Mouse (Mus musculus) stomach, embryonic 15.5 days (tissue): ENCODE measurements around the gene Slc4a4. TPM values are rescaled to one million over a fixed set of nuclear protein-coding genes. Genes with fewer than 3 reads are reported as not detected.

Experiments used
- ATAC-seq: fragments of 200-750 bp; cut with Nextera tagmentation; 2 replicates; pipeline ENCODE4 v1.8.0; 2017; ENCODE audit warnings: low read depth, moderate number of reproducible peaks, moderate TSS enrichment; ENCODE audit not compliant: insufficient read depth, low FRiP score
- H3K27ac ChIP-seq: fragments of 300-500 bp; sonication (generic); 2 replicates; pipeline ENCODE4 v1.5.1; 2015; ENCODE audit warnings: mild to moderate bottlenecking, inconsistent platforms
- H3K27me3 ChIP-seq: fragments of 300-500 bp; sonication (generic); replicated peaks from 2 replicates; pipeline ENCODE4 v1.6.1; 2015; ENCODE audit warnings: inconsistent platforms
- H3K36me3 ChIP-seq: fragments of 300-500 bp; sonication (generic); 2 replicates; pipeline ENCODE4 v1.6.1; 2015; ENCODE audit warnings: inconsistent platforms
- H3K4me1 ChIP-seq: fragments of 300-500 bp; sonication (generic); 2 replicates; pipeline ENCODE4 v1.6.1; 2015; ENCODE audit warnings: inconsistent platforms
- H3K4me2 ChIP-seq: fragments of 300-500 bp; sonication (generic); 2 replicates; pipeline ENCODE4 v1.6.1; 2015; ENCODE audit warnings: mild to moderate bottlenecking, inconsistent platforms
- H3K4me3 ChIP-seq: fragments of 300-500 bp; sonication (generic); replicated peaks from 2 replicates; pipeline ENCODE4 v1.5.1; 2015; ENCODE audit warnings: inconsistent platforms
- H3K9ac ChIP-seq: fragments of 300-500 bp; sonication (generic); 2 replicates; pipeline ENCODE4 v1.6.1; 2015; ENCODE audit warnings: inconsistent platforms
- H3K9me3 ChIP-seq: fragments of 300-500 bp; sonication (generic); 2 replicates; pipeline ENCODE4 v1.6.1; 2016; ENCODE audit warnings: inconsistent platforms
- WGBS: fragments of 180-500 bp; shearing (Covaris S2); methylation state at CpG from one replicate; pipeline ENCODE4 v1.1.7; 2015; 5-methylcytosine and 5-hydroxymethylcytosine counted together
- polyA plus RNA-seq: library from polyadenylated mRNA; unstranded; fragments of >200 nt; fragmentation: Nextera tagmentation; extraction: Ambion mirVana; gene quantifications from 2 replicates; pipeline ENCODE4 v1.2.1, GENCODE M21; 2015

Gene Slc4a4
- polyA plus RNA-seq, 1 experiment from 2014 or later: 4.3 TPM

DNA sequence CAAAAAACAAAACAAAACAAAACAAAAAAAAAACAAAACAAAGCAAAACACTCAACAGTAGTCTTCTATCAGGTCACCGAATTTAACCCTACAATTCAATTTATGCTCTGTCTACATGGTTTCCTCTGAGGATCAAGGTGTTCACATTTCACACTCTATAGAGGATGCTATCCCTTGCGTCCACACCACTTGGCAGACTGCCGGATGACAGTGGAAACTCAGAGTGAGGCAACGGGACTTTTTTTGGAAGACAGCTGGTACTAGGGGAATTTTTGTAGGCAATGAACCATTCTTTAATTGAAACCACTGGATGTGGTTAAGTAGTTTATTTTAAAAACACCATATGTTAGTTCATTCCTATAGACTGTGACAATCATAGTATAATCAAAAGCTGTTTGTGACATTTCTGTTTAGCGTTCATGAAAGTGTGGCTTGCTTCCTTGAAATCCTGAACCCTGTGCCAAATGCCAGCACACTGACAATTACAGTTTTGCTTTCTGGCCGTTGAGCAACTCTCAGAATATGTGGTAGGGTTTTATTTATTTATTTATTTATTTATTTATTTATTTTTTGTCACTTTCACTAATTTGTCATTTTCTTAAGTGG is 78.2 kb downstream of the Slc4a4 start:
- no peak overlapping the region for H3K27ac ChIP-seq
- ATAC-seq: no peak
- WGBS: 67% methylated on average over 6 of the region's 6 CpGs

DNA sequence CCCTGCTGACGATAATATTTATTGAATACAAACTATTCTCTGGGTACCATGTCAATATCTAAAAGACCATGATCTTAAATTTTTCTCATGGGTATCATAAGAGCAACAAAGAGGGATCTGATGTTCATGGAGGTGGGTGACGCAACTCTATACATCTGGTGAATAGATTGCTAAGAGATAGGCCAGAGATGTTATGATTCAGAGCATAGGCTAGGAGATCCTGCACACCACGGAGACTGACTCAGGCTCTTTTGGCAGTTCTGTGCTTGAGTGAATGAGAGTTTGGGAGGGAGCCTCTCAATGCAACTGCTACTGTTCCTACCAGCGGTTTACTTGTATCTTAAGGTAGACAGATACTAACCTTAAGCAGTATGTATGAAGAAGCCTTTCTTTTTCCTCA is 79.9 kb downstream of the Slc4a4 start:
- no peaks in the 10 kb centered on the region for H3K4me1 ChIP-seq
- WGBS: 82% methylated on average over 4 of the region's 4 CpGs

More for the DNA sequence above, 78.2 kb downstream of the Slc4a4 start:
- Histone ChIP-seq H3K9me3 (no peaks in the 10 kb centered on the region), H3K4me2 (no peak overlapping the region), H3K4me3 (no peak overlapping the region), H3K27me3 (no peaks in the 10 kb centered on the region), H3K36me3 (no peaks in the 10 kb centered on the region), H3K4me1 (no peaks in the 10 kb centered on the region), H3K9ac (no peak overlapping the region)

DNA sequence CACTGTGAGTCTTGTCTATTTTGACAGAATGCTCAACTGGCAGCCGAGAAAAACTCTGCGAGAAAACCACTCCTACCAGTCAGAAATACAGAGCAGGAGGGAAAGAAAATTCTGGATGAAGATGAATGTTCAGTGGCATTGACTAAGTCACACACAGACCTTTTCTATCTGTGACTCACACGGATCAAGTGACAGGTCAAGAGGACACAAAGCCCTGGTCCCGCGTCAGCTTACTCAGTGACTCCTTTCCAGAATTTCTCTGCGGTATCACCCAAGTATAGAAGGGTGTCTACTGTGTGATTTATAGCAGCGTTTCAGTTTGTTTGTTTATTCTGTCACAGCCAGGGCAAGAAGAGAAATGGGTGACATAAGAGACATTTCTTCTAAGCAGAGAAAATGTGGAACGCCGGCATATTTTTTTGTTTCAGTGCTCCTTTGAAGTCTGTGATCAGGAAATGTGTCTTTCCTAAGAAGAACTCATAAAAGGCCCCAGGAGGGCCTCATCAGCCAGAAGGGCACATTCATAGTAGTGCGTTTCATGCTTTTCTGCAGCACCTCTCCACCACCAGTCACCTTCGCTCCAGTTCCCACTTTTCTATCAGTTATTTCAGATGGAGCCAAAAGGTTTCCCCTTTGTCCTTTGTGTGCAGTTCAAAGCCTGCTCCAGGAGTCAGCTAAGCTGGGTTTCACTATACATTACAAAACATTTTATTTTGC is 82.5 kb downstream of the Slc4a4 start:
- H3K27me3 ChIP-seq: no peaks in the 10 kb centered on the region
- H3K4me2 ChIP-seq: no peak overlapping the region
- no peak overlapping the region for H3K27ac ChIP-seq
- no peak overlapping the region for H3K4me3 ChIP-seq
- WGBS: 29% methylated on average over 11 of the region's 11 CpGs
- H3K4me1 ChIP-seq: no peaks in the 10 kb centered on the region
- no peaks in the 10 kb centered on the region for H3K9me3 ChIP-seq
- H3K9ac ChIP-seq: no peak overlapping the region
- ATAC-seq: no peak
- no peaks in the 10 kb centered on the region for H3K36me3 ChIP-seq

More for the DNA sequence above, 79.9 kb downstream of the Slc4a4 start:
- Histone ChIP-seq H3K4me2 (no peak overlapping the region), H3K9ac (no peak overlapping the region), H3K27me3 (no peaks in the 10 kb centered on the region), H3K9me3 (no peaks in the 10 kb centered on the region), H3K4me3 (no peak overlapping the region), H3K27ac (no peak overlapping the region), H3K36me3 (no peaks in the 10 kb centered on the region)
- no peak for ATAC-seq

DNA sequence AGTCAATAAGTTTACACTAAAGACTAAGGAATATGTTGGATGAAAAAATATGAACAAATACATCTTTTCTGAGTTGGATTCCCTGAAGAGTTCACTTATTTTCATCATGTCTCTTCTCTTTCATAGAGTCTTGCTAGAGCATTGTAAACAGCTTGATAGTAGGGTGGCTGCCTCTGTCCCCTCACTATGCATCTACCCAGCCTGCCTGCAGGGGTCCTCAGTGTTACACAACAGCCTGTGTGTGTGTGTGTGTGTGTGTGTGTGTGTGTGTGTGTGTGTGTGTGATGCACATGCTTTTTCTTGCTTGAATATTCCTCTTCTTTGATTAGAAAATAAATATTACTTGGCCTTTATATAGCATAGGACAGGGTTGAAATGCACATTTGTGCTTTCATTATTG is 84.9 kb downstream of the Slc4a4 start:
- ATAC-seq: no peak
- Histone ChIP-seq H3K27me3 (no peaks in the 10 kb centered on the region), H3K27ac (no peak overlapping the region), H3K36me3 (no peaks in the 10 kb centered on the region), H3K4me3 (no peak overlapping the region), H3K4me2 (no peak overlapping the region), H3K9me3 (no peaks in the 10 kb centered on the region), H3K4me1 (no peaks in the 10 kb centered on the region), H3K9ac (no peak overlapping the region)

DNA sequence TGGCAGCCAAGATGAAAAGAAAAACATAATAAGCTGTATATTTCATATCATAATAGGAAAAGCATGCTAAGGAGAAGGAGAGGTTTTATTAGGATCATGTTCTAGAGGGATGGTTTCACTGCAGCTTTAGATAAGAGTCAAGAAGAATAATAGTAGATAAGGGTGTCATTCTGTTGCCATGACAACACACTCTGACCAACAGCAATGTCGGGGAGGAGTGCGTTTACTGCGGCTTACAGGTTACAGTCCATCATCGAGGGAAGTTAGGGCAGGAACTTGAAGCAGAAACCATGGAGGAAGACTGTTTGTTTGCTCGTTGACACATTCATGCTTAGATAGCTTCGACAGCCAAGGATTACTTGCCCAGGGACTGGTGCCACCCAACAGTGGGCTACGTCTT is 85.7 kb downstream of the Slc4a4 start:
- H3K9ac ChIP-seq: no peak overlapping the region
- ATAC-seq: no peak
- H3K36me3 ChIP-seq: no peaks in the 10 kb centered on the region
- no peak overlapping the region for H3K4me3 ChIP-seq
- H3K27ac ChIP-seq: no peak overlapping the region
- H3K4me1 ChIP-seq: no peaks in the 10 kb centered on the region
- no peak overlapping the region for H3K4me2 ChIP-seq
- H3K27me3 ChIP-seq: no peaks in the 10 kb centered on the region
- WGBS: 42% methylated on average over 7 of the region's 7 CpGs
- H3K9me3 ChIP-seq: no peaks in the 10 kb centered on the region

DNA sequence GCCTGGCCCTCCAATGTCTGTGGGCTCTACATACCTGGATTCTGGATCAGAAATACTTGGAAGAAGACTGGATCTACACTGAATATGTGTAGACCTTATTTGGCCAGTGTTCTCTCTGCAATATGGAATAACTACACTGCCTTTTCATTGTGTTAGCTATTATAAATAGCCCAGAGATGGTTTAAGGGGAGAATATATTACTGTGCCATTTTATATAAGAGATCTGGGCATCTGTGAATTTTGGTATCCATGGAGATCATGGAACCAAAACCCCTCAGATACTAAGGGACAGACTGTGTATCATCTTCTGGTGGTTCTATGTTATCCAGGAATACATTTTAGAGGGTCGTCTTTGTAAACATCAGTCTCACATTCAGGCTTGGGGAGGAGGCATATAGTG is 86.5 kb downstream of the Slc4a4 start:
- Histone ChIP-seq H3K27me3 (no peaks in the 10 kb centered on the region), H3K4me2 (no peak overlapping the region), H3K36me3 (no peaks in the 10 kb centered on the region), H3K9me3 (no peaks in the 10 kb centered on the region), H3K4me3 (no peak overlapping the region), H3K4me1 (no peaks in the 10 kb centered on the region), H3K9ac (no peak overlapping the region), H3K27ac (no peak overlapping the region)
- WGBS: 91% methylated on average over 1 of the region's 1 CpGs
- ATAC-seq: no peak

DNA sequence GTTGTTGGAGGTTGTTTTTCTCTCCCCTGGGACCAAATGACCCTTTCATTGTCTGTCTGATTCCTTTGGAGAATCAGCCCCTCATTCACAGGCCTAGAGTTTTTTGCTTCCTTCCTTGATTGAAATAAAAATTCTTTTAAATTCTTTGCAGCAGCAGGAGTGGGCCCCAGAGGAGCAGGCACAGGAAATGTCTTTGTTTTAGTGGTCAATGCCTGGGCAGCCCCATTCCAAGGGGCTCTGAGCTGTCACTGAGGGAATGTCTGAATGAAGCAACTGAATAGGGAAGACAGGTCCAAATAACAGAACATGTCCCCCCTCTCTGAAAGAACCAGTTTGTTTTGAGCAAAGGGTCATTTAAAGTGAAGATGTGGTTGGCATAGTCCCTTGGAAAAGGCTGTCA is 89.1 kb downstream of the Slc4a4 start:
- H3K9ac ChIP-seq: no peak overlapping the region
- no peaks in the 10 kb centered on the region for H3K9me3 ChIP-seq
- ATAC-seq: no peak

DNA sequence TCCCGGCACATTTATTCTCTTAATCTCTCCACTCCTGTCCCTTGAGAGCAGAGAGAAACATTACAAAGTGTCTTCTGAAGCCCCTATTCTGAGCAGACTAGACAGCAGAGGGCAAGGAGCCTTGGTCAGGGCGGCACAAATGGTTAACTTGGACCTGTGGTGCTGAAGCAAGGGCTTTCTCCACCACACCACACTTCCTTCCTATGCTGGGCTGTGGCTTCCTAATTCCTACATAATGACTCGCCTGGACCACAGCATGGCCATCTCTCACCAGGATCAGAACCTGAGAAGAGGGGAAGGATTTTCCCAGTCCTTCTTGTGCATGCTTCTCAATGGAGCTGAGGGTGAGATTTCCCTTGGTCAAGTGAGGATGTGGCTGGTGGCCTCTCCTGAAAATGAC is 89.8 kb downstream of the Slc4a4 start:
- 72% methylated on average over 3 of the region's 3 CpGs for WGBS
- no peaks in the 10 kb centered on the region for H3K4me1 ChIP-seq
- no peak overlapping the region for H3K4me2 ChIP-seq
- no peak for ATAC-seq
- no peaks in the 10 kb centered on the region for H3K27me3 ChIP-seq
- H3K9ac ChIP-seq: no peak overlapping the region
- H3K9me3 ChIP-seq: no peaks in the 10 kb centered on the region
- no peaks in the 10 kb centered on the region for H3K36me3 ChIP-seq
- no peak overlapping the region for H3K27ac ChIP-seq
- no peak overlapping the region for H3K4me3 ChIP-seq

More for the DNA sequence above, 89.1 kb downstream of the Slc4a4 start:
- Histone ChIP-seq H3K27me3 (no peaks in the 10 kb centered on the region), H3K4me1 (no peaks in the 10 kb centered on the region), H3K27ac (no peak overlapping the region), H3K36me3 (no peaks in the 10 kb centered on the region), H3K4me2 (no peak overlapping the region), H3K4me3 (no peak overlapping the region)

DNA sequence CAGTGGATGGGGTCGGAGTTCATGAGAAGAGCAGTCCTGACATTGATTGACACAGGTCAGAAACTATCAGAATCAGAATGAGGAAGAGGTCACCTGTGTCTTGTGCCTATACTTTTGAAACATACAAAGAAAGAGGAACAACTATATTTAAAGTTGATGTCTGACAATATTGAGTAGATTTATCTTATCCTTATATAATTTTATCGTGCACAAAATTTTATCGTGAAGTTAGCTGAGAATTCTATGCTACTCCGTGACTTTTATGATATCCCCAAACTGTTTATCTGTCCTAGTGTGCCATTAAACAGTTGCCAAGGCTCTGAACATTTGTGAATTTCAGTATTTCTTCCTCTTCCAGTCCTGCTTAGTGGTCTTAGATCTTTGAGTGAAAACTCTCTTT is 94.1 kb downstream of the Slc4a4 start:
- WGBS: 80% methylated on average over 4 of the region's 4 CpGs
- H3K27ac ChIP-seq: no peak overlapping the region

DNA sequence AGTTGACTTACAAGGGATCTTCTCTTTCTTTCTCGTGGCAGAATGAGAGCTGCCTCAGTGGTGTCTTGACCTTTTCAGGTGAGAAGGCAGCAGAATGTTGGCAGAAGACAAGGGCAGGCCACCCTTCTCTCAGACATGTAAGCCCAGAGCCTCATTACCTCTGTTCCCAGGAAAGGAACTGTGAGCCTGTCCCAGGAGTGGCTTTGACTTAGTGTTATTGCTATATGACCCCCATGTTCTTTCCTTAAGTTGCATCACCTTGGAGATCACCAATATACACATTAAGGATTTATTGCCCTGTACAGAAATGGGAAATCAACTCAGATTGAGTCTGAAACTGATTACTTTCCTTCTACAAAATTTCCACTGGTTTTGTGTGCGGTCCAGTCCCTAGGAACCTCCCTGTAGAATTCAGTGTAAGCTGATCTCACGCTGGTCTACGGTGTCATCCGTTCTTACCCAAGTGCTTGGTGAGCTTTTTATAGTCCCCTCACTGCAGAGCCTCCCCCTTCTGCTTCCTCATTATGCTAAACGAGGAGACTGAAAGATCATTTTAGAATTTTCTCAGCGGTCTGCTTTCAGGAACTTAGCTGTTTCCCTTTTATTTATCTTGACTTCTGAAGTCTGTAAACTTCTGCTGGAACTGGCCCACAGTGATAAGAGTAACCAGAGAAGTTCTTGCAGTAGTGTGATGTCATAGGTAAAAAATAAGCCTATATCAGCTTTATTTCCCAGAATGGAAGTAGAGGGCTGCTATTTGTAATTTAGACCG is 94.8 kb downstream of the Slc4a4 start:
- 46% methylated on average over 8 of the region's 8 CpGs for WGBS
- H3K4me1 ChIP-seq: 0 out of 2 replicates have a peak, but pooled peaks cover 5% of the 10 kb centered on the region
- H3K9ac ChIP-seq: no peak overlapping the region
- no peaks in the 10 kb centered on the region for H3K36me3 ChIP-seq
- ATAC-seq: no peak
- no peak overlapping the region for H3K4me3 ChIP-seq
- H3K27me3 ChIP-seq: no peaks in the 10 kb centered on the region
- no peak overlapping the region for H3K4me2 ChIP-seq
- no peak overlapping the region for H3K27ac ChIP-seq
- H3K9me3 ChIP-seq: no peaks in the 10 kb centered on the region

More for the DNA sequence above, 94.1 kb downstream of the Slc4a4 start:
- H3K4me3 ChIP-seq: no peak overlapping the region
- H3K9ac ChIP-seq: no peak overlapping the region
- 0 out of 2 replicates have a peak, but pooled peaks cover 5% of the 10 kb centered on the region for H3K4me1 ChIP-seq
- no peak overlapping the region for H3K4me2 ChIP-seq
- no peaks in the 10 kb centered on the region for H3K9me3 ChIP-seq
- no peak for ATAC-seq
- no peaks in the 10 kb centered on the region for H3K27me3 ChIP-seq
- no peaks in the 10 kb centered on the region for H3K36me3 ChIP-seq

DNA sequence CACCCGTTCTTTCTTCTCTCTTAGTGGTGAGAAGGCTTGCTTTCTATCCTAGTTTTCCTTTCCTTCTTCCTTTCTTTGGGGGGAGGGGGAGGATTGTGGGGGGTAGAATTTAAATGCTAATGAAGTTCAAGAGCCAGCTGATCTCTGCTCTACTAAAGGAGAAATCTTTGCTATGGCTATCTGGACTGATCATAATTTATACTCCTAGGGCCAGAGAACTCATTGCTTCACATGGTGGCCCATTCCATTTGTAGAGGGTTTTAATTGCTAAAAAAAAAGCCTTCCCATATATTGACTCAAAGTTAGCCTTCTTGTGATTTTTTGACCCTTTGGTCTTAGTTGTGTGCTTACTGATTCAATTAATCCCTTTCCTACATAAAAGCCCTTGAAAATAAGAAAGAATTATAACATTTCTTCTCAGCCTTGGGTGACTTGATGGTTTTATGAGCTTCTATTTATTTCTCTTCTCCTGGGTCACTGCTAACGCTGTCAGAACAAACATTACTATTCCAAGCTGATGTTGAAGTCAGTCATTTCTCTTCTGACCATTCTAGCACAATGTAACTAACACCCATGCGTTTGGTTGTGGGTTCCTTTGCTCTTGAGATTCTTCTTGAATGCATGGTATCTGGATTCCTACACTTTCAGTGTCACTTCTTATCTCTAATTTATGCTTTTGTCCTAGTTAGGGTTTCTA is 95.6 kb downstream of the Slc4a4 start:
- Histone ChIP-seq H3K27ac (no peak overlapping the region), H3K9me3 (no peaks in the 10 kb centered on the region), H3K27me3 (no peaks in the 10 kb centered on the region), H3K36me3 (no peaks in the 10 kb centered on the region), H3K4me2 (no peak overlapping the region), H3K4me3 (no peak overlapping the region), H3K4me1 (0 out of 2 replicates have a peak, but pooled peaks cover 5% of the 10 kb centered on the region), H3K9ac (no peak overlapping the region)
- ATAC-seq: no peak
- WGBS: 64% methylated on average over 3 of the region's 3 CpGs

DNA sequence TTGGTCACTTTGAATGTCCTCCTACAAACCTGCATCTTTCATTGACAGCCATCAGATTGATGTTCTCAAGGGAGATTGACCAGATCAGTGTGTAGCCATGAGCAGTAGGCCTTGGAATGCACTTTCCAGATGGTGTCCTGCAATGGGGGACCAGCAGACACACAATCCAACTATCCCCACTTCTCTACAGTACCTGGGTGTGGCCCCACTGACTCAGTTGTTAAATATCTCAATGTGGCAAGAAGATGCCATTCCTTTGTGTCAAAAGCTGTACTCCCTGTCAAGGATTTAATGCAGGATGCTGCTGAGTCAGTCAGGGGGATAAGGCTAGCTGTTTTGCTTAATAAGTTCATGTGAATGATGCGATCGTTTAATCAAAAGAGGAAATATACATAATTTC is 96.6 kb downstream of the Slc4a4 start:
- no peaks in the 10 kb centered on the region for H3K36me3 ChIP-seq
- no peaks in the 10 kb centered on the region for H3K27me3 ChIP-seq
- no peak overlapping the region for H3K4me3 ChIP-seq
- no peak for ATAC-seq
- no peaks in the 10 kb centered on the region for H3K9me3 ChIP-seq
- H3K4me1 ChIP-seq: 0 out of 2 replicates have a peak, but pooled peaks cover 5% of the 10 kb centered on the region
- no peak overlapping the region for H3K4me2 ChIP-seq
- WGBS: 97% methylated on average over 2 of the region's 2 CpGs
- H3K27ac ChIP-seq: no peak overlapping the region
- H3K9ac ChIP-seq: no peak overlapping the region
